ENCODE assay signal across 12 mouse cellular contexts in the genomic region with DNA sequence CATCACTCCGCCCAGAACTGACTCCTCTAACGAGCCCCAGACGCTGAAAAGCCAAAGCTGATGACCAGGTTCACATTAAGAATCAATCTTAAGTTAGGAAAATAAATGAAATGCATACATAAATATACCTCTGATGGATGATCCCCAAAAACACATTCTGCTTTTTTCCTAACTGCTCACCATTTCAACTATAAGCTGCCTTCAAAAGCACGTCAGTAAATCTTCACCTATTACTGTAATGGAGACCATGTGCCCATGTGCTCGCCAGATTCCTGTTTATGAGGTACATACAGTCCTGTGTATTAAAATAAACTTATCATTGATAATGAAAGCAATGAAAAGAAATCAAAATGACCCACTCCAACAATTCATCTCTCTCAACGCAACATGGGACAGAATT.
"Had no signal": no experiment of that assay in that cellular context is flagged by ENCODE, and none has a peak within 500 bp of the region (broad histone marks: within the 10 kb centered on the region; RNA-seq: fewer than 3 reads in every experiment).

No protein-coding gene starts in this region.

- DNase-seq: kidney, adult 8-10 months; kidney, postnatal 36 days; layer of hippocampus, adult 9-11 months; lung, adult 18-20 months; midbrain, embryonic 14.5 days; right cerebral cortex, adult 18-20 months; right cerebral cortex, postnatal 25 days; thymus, postnatal 4 days had no signal

- H3K4me2 ChIP-seq: neural tube, embryonic 15.5 days had no signal

- H3K27ac ChIP-seq: kidney, postnatal 0 days; liver, embryonic 14.5 days; neural tube, embryonic 15.5 days had no signal

- H3K4me3 ChIP-seq: myocyte; neural tube, embryonic 15.5 days had no signal

- H3K9ac ChIP-seq: liver, embryonic 14.5 days; neural tube, embryonic 15.5 days had no signal

- H3K27me3 ChIP-seq: neural tube, embryonic 15.5 days had no signal

- H3K36me3 ChIP-seq: neural tube, embryonic 15.5 days had no signal

- H3K9me3 ChIP-seq: neural tube, embryonic 15.5 days had no signal
